Mouse (Mus musculus) left cerebral cortex, postnatal 36 days (tissue): Measurements from ENCODE around the gene Bmp6. TPM values are rescaled to one million over a fixed set of nuclear protein-coding genes. Genes with fewer than 3 reads are reported as not detected.
A peak's percentile ranks its signal among the peaks of the same experiment; 100 is the strongest.

Source experiments
- DNase-seq, 2 experiments: peaks; one replicate each; pipeline ENCODE4 v3.0.0; 2021 to 2022; ENCODE audit warnings: low spot score in 2 of 2, mixed read lengths in 1 of 2
- intact Hi-C: fragments of 180-260 bp; cut with DNase I; formaldehyde crosslinking; loops from one replicate; pipeline ENCODE4 v1.15.1; 2025
- total RNA-seq, 2 experiments: library from RNA; stranded (reverse); gene quantifications; 2 replicates each; pipeline ENCODE4 v1.2.3; 2021

Bmp6 gene
- total RNA-seq, 2 experiments from 2014 or later: 6.5 to 11.8 TPM

DNA sequence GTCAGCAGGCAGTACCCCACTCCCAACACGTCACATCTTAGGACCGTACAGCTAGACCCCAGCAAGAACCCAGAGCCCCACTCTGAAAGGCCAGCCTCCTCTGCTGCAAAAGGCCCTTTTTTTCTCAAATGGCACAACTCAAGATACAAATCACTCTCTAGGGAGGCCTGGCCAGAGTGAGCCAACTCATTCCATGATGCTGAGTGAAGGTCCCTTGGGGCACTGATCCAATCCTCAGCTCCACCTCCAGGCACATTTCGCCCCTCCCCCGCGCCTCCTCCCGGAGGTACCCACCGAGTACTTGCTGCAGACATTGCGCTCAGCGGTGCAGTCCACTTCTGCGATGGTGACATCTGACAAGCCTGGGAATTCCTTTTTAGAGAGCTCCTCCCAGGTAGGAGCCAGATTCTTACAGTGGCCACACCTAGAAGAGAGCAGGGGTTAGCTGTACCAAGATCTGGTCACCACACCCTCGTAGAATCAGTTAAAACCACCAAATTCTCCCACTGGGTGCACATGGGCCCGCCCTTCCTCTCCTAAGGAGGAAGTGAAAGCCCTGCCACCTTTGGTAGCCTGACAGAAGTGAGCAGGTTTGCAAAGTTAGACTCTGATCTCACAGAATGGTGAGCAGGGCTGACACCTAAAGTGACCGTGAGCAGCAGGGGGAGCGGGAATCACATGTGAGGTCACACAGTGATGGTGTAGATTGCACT, 158.4 kb downstream of the Bmp6 start:
- no peak for DNase-seq
- intact Hi-C loops: no loop called here

DNA sequence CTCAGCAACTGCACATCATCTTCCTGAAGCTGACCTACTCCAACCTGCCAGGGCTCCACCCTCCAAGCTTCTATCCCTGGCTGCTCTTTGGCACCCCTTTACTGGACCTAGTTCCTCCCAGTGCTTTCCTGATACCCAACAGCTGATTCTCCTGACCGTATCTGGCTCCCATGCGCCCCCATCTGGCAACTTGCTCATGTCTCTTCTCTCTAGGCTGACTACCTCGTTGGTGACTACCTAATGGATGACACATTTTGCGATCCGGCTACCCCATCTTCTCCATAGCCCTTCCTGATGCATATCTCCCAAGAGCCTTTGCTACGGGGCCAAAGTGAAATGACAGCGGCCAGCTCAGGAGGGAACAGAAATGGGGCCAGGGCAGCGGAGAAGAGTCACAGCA, 161.4 kb downstream of the Bmp6 start:
- peak; percentile 26 to 32 for DNase-seq
- intact Hi-C loops: no loop called here

DNA sequence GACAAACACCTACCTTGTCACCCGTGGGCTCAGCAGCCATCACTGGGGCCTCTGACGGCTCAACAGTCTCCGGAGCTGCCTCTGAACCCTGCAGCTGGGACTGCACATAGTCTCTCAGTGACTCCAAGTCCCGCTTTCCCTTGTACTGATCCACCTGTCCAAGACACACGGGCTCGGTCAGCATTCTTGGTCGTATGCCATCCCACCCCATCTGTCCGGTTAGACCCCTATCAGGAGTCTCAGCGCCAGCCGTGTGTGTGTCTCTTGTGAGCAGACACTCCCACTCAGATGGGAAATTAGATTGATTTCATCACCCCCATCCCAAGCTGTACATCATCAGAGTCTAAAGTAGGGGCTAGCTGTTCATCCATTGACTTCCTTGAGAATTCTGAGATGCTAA, 162.0 kb downstream of the Bmp6 start:
- intact Hi-C loops: no loop called here
- no peak for DNase-seq

DNA sequence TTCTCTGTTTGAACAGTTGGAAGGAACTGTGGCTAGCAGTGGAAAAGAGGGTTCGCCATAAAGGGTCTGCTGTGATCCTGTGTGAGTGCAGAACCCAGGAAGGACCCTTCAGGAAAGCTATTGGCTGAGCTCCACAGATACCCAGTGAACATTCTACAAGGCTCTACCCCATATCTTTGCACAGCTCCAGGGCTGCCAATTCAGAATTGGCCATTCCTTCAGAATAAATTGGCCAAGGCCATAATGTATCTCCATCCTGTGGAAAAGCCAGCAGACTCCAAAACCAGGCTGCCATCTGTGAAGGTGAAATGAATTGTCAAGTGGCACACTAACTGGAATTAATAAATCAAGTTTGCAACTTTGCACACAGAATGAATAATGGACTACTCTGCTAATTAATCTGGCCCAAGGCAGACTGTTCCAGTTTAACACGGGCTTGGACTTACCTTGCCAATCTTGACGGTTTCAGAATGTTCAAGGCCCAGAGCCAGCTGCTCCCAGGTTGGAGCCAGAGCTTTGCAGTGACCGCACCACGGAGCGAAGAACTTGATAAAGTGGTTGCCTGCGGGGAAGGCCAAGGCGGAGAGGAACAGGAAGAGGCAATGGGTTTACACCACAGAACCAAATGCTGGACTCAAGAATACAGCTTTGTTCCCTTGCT, 164.9 kb downstream of the Bmp6 start:
- intact Hi-C loops: no loop called here
- no peak for DNase-seq

DNA sequence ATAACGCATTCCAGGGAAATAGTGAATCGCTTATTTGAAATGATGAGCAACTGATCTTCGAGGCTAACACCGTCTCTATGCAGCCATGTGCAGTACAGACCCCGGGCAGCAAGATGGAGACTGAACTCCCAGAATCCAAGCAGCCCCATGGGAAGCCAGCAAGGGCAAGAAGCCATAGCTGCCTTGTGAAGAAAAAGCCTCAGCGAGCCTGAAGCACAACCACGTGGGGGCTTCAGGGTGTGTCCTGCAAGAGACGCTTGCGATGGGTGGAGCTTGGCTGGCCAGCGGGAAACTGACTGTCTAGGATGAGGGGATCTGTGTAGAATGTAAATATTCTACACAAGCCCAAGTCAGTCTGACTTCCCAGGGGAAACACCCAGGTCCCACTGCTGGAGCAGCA, 167.1 kb downstream of the Bmp6 start:
- intact Hi-C loops: no loop called here
- DNase-seq: no peak

DNA sequence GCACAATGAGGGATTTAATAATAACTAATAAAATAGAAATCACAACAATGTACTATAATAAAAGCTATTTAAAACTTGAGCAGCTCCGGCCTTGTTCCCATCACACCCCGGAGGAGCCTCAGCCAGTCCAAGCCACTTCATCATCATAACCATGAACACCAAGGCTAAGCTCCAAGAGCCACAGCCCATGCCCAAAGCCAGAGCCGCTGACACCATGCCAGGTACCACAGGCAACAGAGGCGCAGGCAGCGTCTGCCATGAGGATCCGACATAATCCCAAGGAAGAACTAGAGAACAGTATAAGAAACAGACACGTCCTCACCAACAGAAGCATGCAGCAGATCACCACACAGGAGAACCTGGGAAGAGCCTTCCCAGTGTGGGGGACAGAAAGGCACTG, 169.0 kb downstream of the Bmp6 start:
- no peak for DNase-seq
- intact Hi-C loops: no loop called here

DNA sequence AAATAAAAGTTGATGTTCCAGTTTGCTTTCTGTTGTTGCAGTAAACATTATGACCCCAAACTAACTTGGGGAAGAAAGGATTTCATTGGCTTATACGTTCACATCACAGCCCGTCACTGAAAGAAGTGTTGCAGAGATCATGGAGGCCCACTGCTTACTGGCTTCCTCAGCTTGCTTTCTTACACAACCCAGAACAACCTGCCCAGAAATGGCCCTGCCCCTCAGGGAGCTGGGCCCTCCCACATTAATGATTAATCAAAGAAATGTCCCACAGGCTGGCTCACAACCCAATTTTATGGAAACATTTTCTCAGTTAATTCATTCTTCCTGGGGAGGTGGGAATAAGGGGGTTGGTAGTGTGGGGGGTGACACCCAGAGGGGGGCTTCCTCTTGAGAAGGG, 170.5 kb downstream of the Bmp6 start:
- no peak for DNase-seq
- intact Hi-C loops: no loop called here

GRCm38 (mm10) chr13:38515845-38516244, 170.9 kb downstream of the Bmp6 start:
- intact Hi-C loops: no loop called here
- DNase-seq: no peak

DNA sequence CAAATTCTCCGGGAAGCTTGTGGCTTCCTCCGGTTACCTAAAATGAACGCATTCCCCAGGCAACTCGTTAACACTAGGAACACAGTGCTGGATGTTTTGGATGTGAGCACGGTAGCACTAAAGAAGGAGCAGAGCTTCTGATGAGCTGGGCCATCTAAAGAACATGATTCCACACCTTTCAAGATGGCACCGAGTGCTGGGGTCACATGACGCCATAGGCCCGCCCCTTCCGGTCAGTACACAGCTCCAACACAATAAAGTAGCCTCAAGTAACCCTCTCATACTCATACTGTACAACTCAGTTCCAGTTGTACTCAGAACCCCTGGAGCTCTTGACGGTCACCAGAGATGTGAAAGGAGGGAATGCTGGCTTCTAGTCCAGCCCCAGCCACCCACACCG, 171.7 kb downstream of the Bmp6 start:
- DNase-seq: no peak
- intact Hi-C loops: no loop called here

DNA sequence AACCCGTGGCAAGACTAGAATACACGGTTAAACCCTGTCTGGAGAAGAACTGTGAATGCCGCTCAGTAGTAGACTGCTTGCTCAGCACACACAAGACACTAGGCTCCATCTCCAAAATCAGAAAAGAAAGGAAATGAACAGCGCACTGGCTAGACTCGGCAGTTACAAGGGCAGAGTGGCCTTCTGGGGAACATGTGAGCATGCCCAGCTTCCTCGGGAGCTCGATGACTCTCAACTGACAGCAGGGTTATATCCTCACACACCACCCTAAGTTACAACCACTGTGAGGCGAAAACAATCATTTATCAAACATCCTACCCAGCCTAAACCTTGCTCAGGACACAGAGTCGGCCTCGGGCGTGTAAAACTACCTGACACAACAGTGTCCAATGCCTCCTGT, 175.4 kb downstream of the Bmp6 start:
- DNase-seq: no peak
- intact Hi-C loops: loop anchor here (5.0 kb wide), 1 partner anchor 82 kb away; no protein-coding TSS in a partner anchor

DNA sequence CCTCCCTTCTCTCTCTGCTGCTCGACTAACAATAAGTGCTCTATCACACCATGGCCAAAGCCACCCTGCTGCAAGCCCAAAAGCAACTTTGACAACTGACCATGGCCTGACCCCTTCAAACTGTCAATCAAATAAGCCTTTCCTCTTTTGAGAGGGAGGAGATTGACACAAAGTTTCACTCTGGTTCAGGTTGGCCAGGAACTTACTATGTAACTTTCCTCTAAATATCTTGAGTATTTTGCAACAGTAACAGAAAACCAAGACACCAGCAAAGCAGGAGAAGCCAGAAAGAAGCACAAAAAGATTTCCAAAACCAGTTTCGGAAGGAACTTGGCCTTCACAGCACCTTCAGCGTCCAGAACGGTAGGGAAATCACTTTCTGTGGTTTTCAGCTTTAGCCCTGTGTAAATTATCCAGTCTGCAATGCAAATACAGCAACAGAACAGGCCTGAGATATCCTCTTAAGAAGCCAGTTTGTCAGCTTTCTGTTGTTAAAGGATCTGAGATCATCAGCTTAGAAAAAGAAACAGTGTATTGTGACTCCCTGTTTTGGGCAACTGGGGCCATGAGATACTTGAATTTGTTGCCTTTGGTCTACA, 177.2 kb downstream of the Bmp6 start:
- DNase-seq: no peak
- intact Hi-C loops: loop anchor here (5.0 kb wide), 1 partner anchor 80 kb away; no protein-coding TSS in a partner anchor

GRCm38 (mm10) chr13:38523231-38523630, 178.3 kb downstream of the Bmp6 start:
- intact Hi-C loops: loop anchor here (5.0 kb wide), 1 partner anchor 79 kb away; no protein-coding TSS in a partner anchor

DNA sequence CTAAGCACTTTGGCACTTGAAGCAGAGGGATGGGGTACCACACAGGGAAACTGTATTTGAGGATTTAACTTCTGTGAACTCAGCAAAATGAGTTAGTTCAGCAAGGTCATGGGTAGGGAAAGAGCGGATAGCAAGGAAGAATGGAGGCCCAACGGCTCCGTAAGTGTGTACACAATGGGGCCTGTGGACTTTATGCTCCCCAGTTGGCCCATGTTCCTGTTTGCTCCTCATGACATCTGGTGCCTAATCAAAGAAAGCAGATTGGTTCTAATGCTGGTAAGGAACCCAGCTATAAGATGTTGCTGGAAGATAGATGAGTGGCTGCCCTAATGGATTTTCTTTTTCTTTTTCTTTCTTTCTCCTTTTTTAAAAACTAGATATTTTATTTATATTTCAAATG, 180.4 kb downstream of the Bmp6 start:
- DNase-seq: no peak
- intact Hi-C loops: loop anchor here (5.0 kb wide), 1 partner anchor 183 kb away; no protein-coding TSS in a partner anchor

More at GRCm38 (mm10) chr13:38523231-38523630, 178.3 kb downstream of the Bmp6 start:
- no peak for DNase-seq

GRCm38 (mm10) chr13:38526116-38526515, 181.2 kb downstream of the Bmp6 start:
- no peak for DNase-seq
- intact Hi-C loops: loop anchor here (5.0 kb wide), 1 partner anchor 184 kb away; no protein-coding TSS in a partner anchor

DNA sequence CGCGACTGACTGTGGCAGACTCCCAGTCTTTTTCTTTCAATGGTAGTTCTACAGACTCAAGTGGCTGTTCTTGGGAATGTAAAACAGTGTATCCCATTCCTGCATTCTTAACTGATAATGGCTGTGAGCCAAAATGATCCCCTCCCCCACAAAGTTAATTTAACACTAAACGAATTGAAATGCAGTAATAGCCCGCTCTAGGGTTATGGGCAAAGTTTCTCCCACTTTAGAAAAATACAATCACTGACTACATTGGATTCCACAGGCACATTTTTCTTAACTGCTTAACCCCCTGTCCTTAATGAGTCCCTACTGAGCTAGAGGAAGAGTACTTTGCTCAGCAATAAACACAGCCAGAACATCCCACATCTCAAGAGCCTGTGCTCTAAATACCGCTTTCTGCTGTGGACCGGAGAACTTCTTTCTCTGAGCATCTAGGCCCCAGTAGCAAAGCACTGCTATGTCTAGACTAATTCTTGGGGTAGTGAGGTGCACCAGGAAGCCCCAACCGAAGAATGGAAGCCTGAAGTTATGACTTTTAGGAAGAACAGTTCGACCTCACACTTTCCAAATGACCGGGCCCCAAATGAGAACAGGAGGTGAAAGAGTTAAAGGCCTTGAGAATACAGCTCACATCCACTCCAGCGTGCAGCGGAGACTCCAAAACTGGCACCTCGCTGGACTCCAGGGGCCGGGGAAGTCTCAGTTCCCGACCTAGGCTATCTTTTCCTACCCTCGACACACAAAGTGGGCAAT, 182.3 kb downstream of the Bmp6 start:
- DNase-seq: no peak
- intact Hi-C loops: loop anchor here (5.0 kb wide), 1 partner anchor 185 kb away; no protein-coding TSS in a partner anchor

DNA sequence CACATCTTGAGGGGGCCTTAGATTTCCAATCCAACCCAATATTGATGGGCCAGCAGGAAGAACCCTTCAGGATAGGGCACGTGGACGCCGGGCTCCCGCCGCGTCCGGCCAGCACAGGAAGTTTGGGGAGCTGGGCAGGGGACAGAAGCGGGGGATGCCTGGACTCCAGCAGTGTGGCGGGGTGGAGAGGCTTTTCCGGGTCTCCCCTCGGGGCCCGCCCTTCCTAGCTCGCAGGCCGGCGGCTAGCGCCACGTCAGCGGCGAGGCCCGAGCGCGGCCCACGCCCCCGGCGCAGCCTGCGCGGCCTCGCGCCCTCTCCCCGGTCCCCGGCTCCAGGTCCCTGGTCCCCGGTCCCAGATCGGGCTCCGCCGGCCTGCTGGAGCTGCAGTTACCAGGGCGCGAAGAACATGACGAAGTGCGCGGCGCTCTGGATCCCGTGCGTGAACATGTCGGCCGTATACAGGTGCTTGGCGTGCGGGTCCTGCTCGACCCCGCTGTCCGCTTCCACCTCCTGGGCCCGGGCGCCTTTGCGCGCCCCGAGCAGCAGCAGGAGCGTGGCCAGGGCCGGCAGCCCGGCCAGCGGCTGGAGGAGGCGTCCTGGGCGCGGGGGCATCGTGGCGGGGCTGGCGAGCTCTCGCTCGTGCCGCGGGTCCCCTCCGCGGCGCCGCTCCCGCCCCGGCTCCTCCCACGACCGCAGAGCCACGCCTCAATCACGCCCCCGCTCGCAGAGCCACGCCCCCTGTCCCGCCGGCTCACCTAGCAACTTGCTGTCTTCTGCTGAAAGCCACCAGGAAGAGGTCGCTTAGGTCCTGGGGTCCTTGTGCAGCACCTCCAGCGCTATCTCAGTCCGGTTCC, 183.1 kb downstream of the Bmp6 start:
- intact Hi-C loops: loop anchor here (5.0 kb wide), 1 partner anchor 186 kb away; no protein-coding TSS in a partner anchor
- DNase-seq: peak; percentile 83

- no peak for DNase-seq
- intact Hi-C loops: loop anchor here (5.0 kb wide), 1 partner anchor 186 kb away; no protein-coding TSS in a partner anchor
Measured at GRCm38 (mm10) chr13:38528687-38529294, 183.9 kb downstream of the Bmp6 start, which contains the start of gene Txndc5. Gene Txndc5 (minus strand): TSS chr13:38528824.

GRCm38 (mm10) chr13:38529576-38529975, 184.7 kb downstream of the Bmp6 start:
- no peak for DNase-seq
- intact Hi-C loops: loop anchor here (5.0 kb wide), 1 partner anchor 187 kb away; no protein-coding TSS in a partner anchor
